Mouse (Mus musculus) cerebellum, adult 2 months (tissue): ENCODE data around the gene Gpr155.

ENCODE experiments used
- CTCF ChIP-seq: fragments of 200-500 bp; IDR thresholded peaks from 2 replicates; pipeline ENCODE4 v1.5.1; 2011; ENCODE audit warnings: low read depth, mild to moderate bottlenecking, control low read depth, low read length, moderate library complexity, borderline replicate concordance; ENCODE audit not compliant: insufficient read depth
- POLR2A ChIP-seq: fragments of 200-500 bp; IDR thresholded peaks from 2 replicates; pipeline ENCODE4 v1.6.1; 2011; ENCODE audit warnings: low read length, control low read depth, borderline replicate concordance; ENCODE audit not compliant: insufficient read depth

- TF ChIP-seq POLR2A (no peak), CTCF (no peak)
Measured at GRCm38 (mm10) chr2:73314311-73314710, 72.1 kb downstream of the Gpr155 start.
